Mouse (Mus musculus) adrenal gland, postnatal 14 days (tissue): ENCODE data around the gene Apof. TPM values are rescaled to one million over a fixed set of nuclear protein-coding genes. Genes with fewer than 3 reads are reported as not detected.
A peak's percentile ranks its signal among the peaks of the same experiment; 100 is the strongest.
"Not testable (repeated sequence)": the region's sequence is repeated elsewhere in the genome, so short reads cannot be mapped to it uniquely, and the experiment has no call there.

ENCODE experiments used
- DNase-seq: peaks from one replicate; pipeline ENCODE4 v3.0.0; 2021; ENCODE audit warnings: mixed read lengths
- total RNA-seq: library from RNA; stranded (reverse); gene quantifications from 2 replicates; pipeline ENCODE4 v1.2.3, GENCODE M21; 2021

Apof gene
- total RNA-seq, 1 experiment from 2014 or later, result 138 TPM

DNA sequence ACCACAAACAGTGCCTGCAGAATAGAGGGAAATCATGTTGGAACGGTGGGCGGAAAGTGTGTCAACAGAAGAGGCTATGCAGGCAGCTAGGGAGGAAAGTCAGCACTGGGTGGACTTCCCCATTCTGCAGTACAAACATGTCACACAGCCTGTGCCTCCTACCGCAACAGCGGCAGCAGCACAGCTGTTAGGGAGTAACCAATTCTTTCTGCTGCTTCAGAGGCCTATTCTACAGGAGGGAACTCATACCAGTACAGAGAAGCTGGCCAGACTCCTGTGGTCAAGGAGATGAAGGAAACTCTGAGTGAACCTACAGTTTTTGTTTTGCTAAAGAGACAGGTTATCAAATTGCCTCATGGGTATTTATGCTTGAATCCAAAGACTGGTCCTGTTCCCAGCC is 9.5 kb upstream of the Apof start:
- DNase-seq, result no peak

DNA sequence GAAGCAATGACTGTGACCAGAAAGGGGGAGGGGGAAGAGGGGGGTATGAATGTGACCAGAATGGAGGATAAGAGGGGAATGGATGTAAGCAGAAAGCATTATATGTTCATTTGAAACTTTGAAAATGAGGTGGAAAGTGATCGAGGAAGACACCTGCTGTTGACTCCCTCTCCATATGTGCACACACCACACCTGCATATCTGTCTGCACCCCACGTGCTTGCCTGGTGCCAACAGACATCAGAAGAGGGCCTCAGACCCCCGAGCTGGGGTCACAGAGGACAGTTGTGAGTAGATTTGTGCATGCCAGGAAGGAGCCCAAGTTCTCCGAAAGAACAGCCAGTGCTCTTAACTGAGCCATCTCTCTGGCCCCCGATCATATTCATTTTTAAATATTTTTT is 8.5 kb upstream of the Apof start:
- DNase-seq, result no peak

DNA sequence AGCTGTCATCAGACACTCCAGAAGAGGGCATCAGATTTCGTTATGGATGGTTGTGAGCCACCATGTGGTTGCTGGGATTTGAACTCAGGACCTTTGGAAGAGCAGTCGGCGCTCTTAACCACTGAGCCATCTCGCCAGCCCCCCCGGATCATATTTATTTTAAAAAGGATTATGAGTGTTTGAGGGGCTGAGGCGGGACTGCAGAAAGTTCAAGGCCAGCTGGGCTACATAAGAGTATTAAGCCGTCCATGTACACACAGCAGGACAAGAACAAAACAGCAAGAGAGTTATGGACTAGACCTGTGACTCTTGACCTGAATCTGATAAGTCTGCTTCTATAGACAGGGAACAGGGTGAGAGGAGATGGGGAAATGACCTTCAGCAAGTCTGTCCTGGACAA is 8.1 kb upstream of the Apof start:
- not testable (repeated sequence) for DNase-seq

DNA sequence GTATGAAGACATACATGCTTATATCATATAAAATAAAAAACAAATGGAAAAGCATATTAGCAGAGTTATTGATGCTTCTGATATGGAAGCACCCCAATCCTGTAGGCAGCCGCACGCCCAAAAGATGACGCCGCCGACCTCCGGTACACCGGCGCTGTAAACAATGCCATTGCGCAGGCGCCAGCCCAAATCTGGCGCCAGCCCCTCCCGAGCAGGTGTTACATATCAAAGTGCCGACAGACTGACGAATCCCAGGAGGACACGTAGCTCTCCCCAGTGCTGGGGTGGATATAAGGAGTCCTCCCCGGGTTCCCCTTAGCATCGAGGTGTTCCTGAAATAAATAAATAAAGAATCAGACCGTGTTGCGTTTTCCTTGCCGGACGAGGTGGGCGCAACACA is 6.2 kb upstream of the Apof start:
- no peak for DNase-seq

DNA sequence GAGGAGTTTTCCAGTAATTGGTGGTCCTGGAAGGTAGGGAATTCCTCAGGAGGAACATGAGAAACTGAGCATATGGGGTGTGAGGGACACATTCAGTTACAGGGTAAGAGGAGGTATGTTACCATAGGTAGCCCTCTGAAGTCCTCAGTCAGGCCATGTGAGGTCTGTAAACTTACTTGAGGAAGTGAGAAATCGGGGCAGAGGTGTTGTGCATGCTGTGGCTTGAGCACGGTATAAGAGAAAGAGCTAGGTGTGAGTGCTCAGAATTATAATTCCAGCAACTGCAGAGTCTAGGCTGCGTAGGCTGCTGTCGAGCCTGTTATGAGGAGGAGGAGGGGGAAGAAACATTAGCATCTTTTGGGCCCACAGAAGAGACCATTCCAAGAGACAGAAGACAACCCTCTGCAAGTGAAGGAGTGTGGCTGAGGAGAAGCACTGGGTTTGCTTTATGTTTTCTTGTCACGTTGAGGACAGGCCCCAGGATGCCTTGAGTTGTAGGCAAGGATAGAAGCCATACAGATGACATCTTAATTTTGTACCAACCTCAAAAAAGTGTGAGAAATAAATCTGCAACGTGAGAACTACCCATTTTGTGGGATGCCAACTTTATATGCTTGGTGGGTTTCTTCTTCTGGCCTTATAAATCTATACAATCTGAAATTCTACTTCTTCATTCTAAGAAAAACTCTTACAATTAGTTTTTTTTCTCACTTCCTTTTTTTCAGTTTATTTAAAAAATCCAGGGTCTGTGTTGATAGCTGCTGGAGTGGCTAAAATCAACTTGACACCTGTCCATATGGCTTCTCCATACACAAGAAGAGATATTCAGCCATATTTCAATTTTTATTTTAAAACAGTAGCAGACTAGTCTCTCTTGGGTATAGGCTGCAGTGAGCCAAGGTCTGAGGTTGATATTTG is 4.8 kb upstream of the Apof start:
- no peak for DNase-seq

DNA sequence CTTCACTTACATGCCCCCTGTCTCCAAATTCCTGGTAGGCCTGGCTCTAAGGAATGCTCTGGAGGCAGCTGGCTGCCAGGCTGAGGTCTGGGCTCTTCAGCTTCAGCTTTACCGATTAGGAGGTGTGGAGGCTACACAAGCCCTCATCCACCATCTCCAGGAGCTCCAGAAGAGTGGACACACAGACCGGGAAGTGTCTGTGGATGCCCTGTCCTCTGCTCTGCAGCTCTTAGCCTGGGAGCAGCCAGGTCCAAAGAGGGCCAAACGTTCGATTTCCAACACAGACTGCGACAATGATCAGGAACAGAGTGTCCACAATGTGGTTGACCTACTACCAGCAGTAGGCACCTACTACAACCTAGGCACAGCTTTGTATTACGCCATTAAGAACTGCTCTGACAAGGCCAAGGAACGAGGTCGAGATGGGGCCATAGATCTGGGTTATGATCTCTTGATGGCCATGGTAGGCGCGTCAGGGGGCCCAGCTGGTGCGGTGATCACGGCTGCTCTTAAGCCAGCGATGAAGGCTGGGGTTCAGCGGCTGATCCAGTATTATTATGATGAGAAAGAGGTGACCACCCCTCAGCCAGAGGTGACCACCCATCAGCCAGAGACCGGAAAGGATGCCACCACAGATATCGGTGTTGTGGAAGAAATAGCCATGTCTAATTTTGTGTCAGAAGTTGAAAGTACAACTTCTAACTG is 887 bp downstream of the Apof start:
- no peak for DNase-seq

DNA sequence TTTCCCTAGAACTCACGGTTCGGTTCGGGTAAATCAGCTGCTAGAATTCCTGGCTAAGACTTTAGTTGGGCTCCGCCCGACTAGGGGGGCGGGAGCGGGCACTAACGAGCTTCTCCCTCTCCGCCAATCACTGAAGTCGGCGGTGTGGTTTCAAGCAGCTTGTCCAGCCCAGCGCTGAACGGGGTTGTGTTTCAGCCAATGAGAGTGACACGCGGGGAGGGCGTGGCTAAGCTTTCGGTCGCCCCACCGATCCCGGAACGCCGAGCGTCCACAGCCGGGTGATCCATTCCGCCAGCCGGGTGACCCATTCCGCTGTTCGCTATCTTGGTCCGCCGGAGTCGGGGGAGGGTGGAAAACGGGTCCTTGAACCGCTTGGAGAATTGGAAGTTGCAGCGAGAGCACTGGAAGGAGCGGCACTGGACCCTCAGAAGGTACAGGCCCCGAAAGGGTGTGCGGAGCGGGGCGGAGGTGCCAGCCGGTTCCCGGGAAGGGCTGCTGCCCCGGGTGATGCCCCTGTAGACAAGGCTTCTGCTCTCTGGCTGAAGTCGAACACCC is 1.9 kb downstream of the Apof start, which contains the start of gene Stat2:
Gene Stat2, plus strand, starts transcription at position 273 of the 555 bp plus-strand sequence.
- DNase-seq, result peak; percentile 99

DNA sequence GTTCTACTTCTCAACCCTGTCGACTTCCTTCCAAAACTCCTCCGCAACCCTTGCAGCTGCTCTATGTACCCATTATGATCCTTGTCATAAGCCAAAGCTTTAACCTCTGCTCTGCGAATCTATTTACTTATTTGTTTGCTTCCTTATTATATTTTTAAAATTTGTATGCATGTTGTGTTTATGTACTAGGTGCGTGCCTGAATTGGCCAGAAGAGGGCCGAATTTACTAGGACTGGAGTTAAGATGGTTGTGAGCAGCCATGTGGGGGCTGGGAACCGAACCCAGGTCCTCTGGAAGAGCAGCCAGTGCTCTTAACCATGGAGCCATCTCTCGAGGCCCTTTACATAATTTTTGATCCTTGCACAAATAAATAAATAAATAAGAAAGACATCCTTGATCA is 2.4 kb downstream of the Apof start:
- no peak for DNase-seq

DNA sequence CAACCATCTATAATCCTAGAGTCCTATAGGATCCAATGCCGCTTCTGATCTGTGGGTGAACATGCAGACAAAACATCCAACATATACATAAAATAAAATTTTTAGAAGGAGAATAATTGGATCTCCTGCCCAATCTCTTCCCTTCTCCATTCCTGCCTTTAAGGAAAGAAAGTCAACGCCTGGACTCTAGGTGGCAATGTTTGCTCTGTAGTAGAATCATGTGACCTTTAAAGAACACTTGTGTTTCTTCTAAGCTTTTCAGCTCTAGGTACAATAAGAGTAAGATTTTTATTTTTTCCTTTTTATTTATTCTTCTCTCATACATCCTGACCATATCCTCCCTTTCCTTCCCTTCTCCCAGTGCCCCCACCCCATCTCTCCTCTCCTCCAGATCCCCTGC is 3.4 kb downstream of the Apof start:
- no peak for DNase-seq

DNA sequence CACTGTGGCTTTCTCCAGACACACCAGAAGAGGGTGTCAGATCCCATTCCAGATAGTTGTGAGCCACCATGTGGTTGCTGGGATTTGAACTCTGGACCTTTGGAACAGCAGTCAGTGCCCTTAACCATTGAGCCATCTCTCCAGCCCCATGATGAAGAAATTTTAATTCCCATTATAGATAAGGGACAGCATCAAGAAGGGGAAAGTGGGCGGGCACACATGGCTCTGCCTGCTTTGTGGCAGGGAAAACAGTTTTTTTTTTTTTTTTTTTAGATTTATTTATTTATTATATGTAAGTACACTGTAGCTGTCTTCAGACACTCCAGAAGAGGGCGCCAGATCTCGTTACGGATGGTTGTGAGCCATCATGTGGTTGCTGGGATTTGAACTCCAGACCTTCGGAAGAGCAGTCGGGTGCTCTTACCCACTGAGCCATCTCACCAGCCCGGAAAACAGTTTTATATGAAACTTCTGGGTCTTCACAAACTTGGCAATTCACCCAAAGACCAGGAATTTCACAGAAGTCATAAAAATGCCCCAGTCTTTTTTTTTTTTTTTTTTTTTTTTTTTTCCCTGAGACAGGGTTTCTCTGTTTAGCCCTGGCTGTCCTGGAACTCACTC is 4.5 kb downstream of the Apof start:
- DNase-seq, result not testable (repeated sequence)

DNA sequence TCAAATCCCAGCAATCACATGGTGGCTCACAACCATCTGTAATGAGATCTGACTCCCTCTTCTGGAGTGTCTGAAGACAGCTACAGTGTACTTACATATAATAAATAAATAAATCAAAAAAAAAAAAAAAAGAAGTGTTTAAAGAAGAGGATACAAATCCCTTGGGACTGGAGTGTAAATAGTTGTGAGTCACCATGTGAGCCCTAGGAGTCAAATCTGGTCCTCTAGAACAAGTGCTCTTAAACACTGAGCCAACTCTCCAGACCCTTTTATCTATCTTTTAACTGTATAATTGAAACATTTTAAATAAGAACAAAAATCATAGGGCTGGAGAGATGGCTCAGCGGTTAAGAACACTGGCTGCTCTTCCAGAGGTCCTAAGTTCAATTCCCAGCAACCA is 6.9 kb downstream of the Apof start:
- DNase-seq, result not testable (repeated sequence)

DNA sequence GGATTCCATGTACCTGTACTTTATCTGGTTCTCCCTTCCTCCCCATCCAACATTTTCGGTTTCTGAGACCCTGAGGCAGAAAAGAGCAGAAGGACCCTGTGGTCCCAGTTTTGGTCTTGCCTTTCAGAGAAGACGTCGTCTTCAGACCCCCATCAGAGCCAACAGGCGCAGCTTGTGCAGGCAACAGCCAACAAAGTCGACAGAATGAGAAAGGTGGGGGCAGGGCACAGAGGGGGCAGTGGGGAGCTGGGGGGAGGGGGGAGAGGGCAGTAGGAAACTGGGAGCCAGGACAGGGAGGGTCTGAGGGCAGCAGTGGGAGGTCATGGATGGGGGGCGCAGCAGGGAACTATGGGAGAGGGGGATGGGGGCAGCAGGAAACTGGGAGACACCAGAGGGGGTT is 9.7 kb downstream of the Apof start:
- DNase-seq, result no peak

DNA sequence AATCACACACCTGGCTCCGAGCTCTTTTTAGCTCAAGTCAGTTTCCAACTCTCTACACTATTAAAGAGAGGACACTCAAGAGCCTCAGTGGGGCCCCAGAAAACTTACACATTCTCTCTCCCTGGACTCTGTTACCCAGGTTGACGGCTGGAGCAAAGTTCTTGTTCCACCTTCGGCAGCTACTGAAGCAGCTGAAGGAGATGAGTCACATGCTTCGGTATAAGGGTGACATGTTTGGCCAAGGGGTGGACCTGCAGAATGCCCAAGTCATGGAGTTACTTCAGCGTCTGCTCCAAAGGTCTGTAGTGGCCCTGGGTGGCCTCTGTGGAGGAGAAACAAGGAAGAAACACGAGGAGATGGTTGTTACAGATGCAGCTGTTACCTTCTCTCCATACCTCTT is 12.5 kb downstream of the Apof start:
- no peak for DNase-seq

DNA sequence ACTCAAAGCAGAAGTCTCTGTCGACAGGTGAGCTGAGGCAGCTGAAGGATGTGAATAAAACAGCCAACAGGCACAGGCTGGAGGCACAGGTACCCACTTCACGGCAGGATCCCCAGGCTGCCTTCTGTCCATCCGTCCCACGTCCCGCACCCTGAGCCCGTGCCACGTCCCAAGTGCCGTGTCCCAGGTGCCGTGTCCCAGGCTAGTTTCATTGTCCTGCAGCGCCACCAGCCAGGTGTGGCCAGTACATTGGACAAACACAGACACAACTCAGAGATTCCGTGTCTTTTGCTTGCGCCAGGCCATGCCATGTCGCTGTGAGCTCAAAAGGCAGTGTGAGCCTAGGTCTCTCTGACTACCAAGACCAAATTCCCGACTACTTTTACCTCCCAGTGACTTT is 13.2 kb downstream of the Apof start:
- no peak for DNase-seq

DNA sequence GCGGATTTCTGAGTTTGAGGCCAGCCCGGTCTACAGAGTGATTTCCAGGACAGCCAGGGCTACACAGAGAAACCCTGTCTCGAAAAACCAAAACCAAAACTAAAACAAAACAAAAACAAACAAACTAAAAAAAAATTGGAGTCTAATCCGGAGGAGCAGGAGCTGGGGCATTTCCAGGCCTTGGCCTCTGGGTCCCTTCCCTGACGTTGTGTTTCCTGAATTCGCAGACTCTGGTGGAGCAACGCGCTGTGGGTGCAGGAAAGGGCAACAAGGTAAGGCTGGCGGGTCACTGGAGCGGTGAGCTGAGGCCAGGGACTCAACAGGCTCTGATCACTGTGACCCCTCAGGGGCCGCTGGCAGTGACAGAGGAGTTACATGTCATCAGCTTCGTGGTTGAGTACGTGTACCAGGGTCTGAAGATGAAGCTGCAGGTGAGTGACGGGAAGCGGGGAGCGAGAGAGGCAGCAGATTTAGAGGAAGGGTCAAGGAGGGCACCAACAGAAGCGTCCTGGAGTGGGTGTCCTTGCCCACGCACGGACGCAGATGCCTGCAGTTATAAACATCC is 14.5 kb downstream of the Apof start:
- DNase-seq, result no peak

DNA sequence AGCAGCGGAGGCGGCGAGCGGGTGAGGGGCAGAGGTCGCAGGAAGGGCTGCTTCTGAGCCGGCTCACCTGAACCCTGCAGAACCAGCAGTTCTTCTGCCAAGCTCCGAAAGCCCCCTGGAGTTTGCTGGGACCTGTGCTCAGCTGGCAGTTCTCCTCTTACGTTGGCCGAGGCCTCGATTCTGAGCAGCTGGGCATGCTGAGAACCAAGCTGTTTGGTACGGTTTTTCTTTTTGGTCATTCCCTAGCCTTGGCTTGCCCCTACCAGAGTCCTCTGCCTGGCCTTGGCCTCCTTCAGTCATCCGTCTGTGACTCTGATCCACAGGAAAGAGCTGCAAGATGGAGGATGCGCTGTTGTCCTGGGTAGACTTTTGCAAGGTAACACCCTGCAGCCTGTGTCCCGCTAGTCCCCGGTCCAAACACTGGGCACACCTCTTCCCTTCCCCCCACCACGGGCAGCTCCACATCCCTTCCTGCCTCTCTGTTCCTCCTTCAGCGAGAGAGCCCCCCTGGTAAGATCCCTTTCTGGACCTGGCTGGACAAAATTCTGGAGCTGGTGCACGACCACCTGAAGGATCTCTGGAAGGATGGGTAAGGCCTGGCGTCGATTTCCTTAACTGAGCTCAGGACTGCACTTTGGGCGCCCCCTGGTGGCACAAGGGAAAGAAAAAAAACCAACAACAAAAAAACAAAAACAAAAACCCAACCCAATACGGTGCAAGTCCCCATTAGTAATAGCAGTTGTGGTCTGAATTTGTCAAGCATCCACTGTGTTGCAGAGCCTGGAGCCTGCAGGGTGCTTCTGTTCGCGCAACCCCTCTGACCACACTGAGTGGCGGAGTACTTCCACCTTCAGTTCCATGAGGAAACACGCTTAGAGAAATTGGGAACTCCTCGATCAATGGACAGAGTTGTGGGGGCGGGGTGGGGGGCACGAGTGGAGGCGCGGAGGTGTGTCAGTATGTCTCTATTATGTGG is 15.4 kb downstream of the Apof start:
- peak; percentile 83 for DNase-seq

DNA sequence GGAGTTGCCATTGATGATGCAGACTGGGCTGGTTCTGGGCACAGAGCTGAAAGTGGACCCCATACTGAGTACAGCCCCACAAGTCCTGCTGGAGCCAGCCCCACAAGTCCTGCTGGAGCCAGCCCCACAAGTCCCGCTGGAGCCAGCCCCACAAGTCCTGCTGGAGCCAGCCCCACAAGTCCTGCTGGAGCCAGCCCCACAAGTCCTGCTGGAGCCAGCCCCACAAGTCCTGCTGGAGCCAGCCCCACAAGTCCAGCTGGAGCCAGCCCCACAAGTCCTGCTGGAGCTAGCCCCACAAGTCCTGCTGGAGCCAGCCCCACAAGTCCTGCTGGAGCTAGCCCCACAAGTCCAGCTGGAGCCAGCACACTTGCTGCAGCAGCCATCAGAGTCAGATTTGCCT is 22.1 kb downstream of the Apof start:
- not testable (repeated sequence) for DNase-seq

DNA sequence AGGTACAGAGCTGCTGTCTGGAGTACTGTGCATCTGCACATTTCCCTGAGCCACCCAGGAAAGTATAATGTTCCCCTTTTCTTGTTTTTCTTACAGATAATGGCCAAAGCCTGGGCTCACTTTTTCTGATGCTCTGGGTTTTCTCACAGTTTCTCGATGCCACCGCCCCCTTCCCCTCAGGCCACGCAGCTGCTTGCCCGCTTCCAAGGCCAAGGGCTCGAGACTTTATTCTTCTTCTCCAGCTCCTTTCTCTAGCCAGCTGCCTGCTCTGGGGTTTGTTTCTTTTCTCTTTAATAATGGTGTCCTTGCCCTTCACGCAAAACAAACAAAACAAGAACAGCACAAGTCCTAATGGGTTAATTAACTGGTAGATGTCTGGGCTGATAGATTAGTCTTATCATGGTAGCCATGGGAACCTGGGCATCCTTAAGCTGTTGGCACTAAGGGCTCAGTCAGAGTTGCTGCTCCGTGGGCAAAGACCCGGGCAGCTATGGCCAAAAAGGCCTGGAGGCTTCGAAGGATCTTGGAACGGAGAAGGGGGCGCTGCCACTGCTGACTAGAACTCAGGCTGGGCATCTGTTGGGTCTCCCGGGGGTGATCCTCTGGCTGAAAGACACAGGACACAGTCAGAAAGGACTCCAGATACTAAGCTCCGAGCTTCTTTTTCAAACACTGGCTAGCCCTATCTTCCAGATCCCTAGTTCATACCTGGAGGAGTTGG is 28.1 kb downstream of the Apof start:
- DNase-seq, result no peak

DNA sequence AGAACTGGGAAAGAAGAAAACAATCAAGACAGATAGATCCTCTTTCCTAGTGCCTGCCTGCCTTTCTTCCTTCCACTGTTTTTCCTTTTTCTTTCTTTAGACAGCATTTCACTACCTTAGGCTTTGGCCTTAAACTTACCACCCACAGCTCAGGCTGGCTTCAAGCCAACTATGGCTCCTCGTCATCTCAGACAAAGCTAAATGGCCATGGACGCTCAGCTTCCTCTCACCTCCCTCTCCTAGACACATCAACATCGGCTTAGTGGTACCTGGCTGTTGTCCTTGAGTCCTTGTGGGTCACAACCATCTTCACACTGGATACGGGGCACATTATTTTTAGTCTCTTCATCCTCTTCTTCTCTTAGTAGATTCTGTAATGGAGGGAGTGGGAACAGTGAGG is 28.8 kb downstream of the Apof start:
- peak; percentile 63 for DNase-seq

DNA sequence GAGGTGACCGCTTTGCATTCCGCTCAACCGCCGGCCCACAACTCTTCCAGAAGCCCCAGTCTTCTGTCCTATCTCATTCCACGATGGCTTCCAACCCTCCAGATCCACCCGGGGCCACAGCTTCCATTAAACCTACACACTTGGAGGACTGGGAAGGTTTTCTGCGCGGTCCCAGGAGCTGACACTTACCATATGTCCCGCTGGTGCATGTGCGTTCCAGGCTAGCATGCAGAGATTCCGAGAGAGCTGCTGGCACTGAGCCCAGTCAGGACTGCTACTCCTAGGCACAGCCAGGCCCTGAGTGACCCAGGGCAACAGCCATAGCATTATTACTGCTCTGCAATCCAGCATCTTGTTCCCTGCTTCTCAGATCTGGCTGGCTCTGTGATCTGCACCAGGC is 29.2 kb downstream of the Apof start:
- DNase-seq, result peak; percentile 51

DNA sequence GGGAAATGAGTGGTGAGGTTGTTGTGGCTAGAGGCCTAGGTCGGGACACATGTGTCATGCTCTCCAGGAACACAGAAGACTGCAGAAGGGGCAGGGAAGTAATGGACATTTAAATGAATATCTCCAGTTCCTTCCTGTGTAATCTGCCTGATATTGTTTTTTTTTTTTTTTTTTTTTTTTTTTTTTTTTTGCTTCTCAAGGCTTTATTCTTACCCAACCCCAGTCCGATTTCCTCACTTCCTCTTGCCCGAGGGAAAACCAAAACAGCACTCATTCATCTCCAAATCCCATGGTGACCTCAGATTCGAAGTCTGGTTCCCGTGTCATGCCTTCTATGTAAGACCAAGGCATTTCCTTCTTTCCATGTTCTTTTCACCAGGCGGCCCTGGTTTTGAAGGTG is 29.8 kb downstream of the Apof start:
- DNase-seq, result peak; percentile 46
